Mouse (Mus musculus) neural tube, embryonic 13.5 days (tissue): ENCODE data around the gene Olfr1263. TPM values are rescaled to one million over a fixed set of nuclear protein-coding genes. Genes with fewer than 3 reads are reported as not detected.

Experiments used
- ATAC-seq: fragments of 200-750 bp; cut with Nextera tagmentation; 2 replicates; pipeline ENCODE4 v1.8.0; 2017; ENCODE audit warnings: low read depth, mild to moderate bottlenecking, moderate TSS enrichment, moderate library complexity
- H3K27ac ChIP-seq: fragments of 300-500 bp; sonication (generic); replicated peaks from 2 replicates; pipeline ENCODE4 v1.5.1; 2015; ENCODE audit warnings: moderate library complexity, mild to moderate bottlenecking, inconsistent platforms
- H3K27me3 ChIP-seq: fragments of 300-500 bp; sonication (generic); 2 replicates; pipeline ENCODE4 v1.6.1; 2015; ENCODE audit warnings: mild to moderate bottlenecking, inconsistent platforms
- H3K36me3 ChIP-seq: fragments of 300-500 bp; sonication (generic); 2 replicates; pipeline ENCODE4 v1.6.1; 2015; ENCODE audit warnings: mild to moderate bottlenecking, inconsistent platforms
- H3K4me1 ChIP-seq: fragments of 300-500 bp; sonication (generic); replicated peaks from 2 replicates; pipeline ENCODE4 v1.6.1; 2015; ENCODE audit warnings: inconsistent platforms
- H3K4me2 ChIP-seq: fragments of 300-500 bp; sonication (generic); 2 replicates; pipeline ENCODE4 v1.6.1; 2015; ENCODE audit warnings: inconsistent platforms, mild to moderate bottlenecking, moderate library complexity
- H3K4me3 ChIP-seq: fragments of 300-500 bp; sonication (generic); 2 replicates; pipeline ENCODE4 v1.5.1; 2015; ENCODE audit warnings: mild to moderate bottlenecking, inconsistent platforms
- H3K9ac ChIP-seq: fragments of 300-500 bp; sonication (generic); 2 replicates; pipeline ENCODE4 v1.6.1; 2015; ENCODE audit warnings: moderate library complexity, mild to moderate bottlenecking, inconsistent platforms
- H3K9me3 ChIP-seq: fragments of 300-500 bp; sonication (generic); 2 replicates; pipeline ENCODE4 v1.6.1; 2016; ENCODE audit warnings: inconsistent platforms
- WGBS: fragments of 180-500 bp; shearing (Covaris S2); methylation state at CpG from one replicate; pipeline ENCODE4 v1.1.7; 2015; 5-methylcytosine and 5-hydroxymethylcytosine counted together
- polyA plus RNA-seq: library from polyadenylated mRNA; unstranded; fragments of >200 nt; fragmentation: Nextera tagmentation; extraction: Ambion mirVana; gene quantifications from 2 replicates; pipeline ENCODE4 v1.2.1, GENCODE M21; 2015

Gene Olfr1263
- not detected in 2 replicates for polyA plus RNA-seq

- Histone ChIP-seq H3K9me3 (no peaks in the 10 kb centered on the region), H3K36me3 (no peaks in the 10 kb centered on the region), H3K4me1 (no peaks in the 10 kb centered on the region), H3K4me2 (no peak within 1 kb of the TSS), H3K4me3 (no peak within 1 kb of the TSS), H3K27ac (no peak within 1 kb of the TSS), H3K9ac (no peak within 1 kb of the TSS), H3K27me3 (no peaks in the 10 kb centered on the region)
- WGBS: 85% methylated on average over 2 of the region's 2 CpGs
- ATAC-seq: no peak
Observed at GRCm38 (mm10) chr2:90011831-90012230, at the start of gene Olfr1263. Gene Olfr1263, plus strand, starts transcription at chr2:90012131.

- no peak within 1 kb of the TSS for H3K4me3 ChIP-seq
- H3K4me1 ChIP-seq: no peaks in the 10 kb centered on the region
- WGBS: 51% methylated on average over 2 of the region's 2 CpGs
- H3K4me2 ChIP-seq: no peak within 1 kb of the TSS
- H3K36me3 ChIP-seq: no peaks in the 10 kb centered on the region
- no peaks in the 10 kb centered on the region for H3K27me3 ChIP-seq
- no peak within 1 kb of the TSS for H3K27ac ChIP-seq
- no peak within 1 kb of the TSS for H3K9ac ChIP-seq
- no peaks in the 10 kb centered on the region for H3K9me3 ChIP-seq
- no peak for ATAC-seq
Observed at GRCm38 (mm10) chr2:89974184-89974583, 37.7 kb upstream of the Olfr1263 start, which contains the start of gene Olfr1260. Gene Olfr1260, plus strand, starts transcription at chr2:89974340.

GRCm38 (mm10) chr2:89977709-89978108 is 34.2 kb upstream of the Olfr1263 start:
- Histone ChIP-seq H3K27me3 (no peaks in the 10 kb centered on the region), H3K4me3 (no peak overlapping the region), H3K4me2 (no peak overlapping the region), H3K9me3 (no peaks in the 10 kb centered on the region), H3K9ac (no peak overlapping the region), H3K36me3 (no peaks in the 10 kb centered on the region), H3K27ac (no peak overlapping the region), H3K4me1 (no peaks in the 10 kb centered on the region)
- WGBS: 88% methylated on average over 2 of the region's 2 CpGs
- ATAC-seq: no peak

GRCm38 (mm10) chr2:89990921-89991320 is 21.0 kb upstream of the Olfr1263 start, which contains the start of gene Olfr1261:
Gene Olfr1261, plus strand, starts transcription at chr2:89991221.
- H3K9me3 ChIP-seq: no peaks in the 10 kb centered on the region
- H3K4me1 ChIP-seq: no peaks in the 10 kb centered on the region
- no peak within 1 kb of the TSS for H3K9ac ChIP-seq
- no peaks in the 10 kb centered on the region for H3K36me3 ChIP-seq
- ATAC-seq: no peak
- no peak within 1 kb of the TSS for H3K4me3 ChIP-seq
- no peak within 1 kb of the TSS for H3K27ac ChIP-seq
- no peaks in the 10 kb centered on the region for H3K27me3 ChIP-seq
- no peak within 1 kb of the TSS for H3K4me2 ChIP-seq

GRCm38 (mm10) chr2:89999845-90000244 is 12.1 kb upstream of the Olfr1263 start, which contains the start of gene Olfr1262:
Gene Olfr1262, plus strand, starts transcription at chr2:90000145.
- Histone ChIP-seq H3K4me3 (no peak within 1 kb of the TSS), H3K36me3 (no peaks in the 10 kb centered on the region), H3K27ac (no peak within 1 kb of the TSS), H3K9me3 (no peaks in the 10 kb centered on the region), H3K4me1 (no peaks in the 10 kb centered on the region), H3K9ac (no peak within 1 kb of the TSS), H3K27me3 (no peaks in the 10 kb centered on the region), H3K4me2 (no peak within 1 kb of the TSS)
- ATAC-seq: no peak

GRCm38 (mm10) chr2:90025477-90025876 is 13.5 kb downstream of the Olfr1263 start, which contains the start of gene Olfr1264:
Gene Olfr1264, minus strand, starts transcription at chr2:90025577.
- Histone ChIP-seq H3K27me3 (no peaks in the 10 kb centered on the region), H3K4me1 (no peaks in the 10 kb centered on the region), H3K4me2 (no peak within 1 kb of the TSS), H3K9ac (no peak within 1 kb of the TSS), H3K36me3 (no peaks in the 10 kb centered on the region), H3K4me3 (no peak within 1 kb of the TSS), H3K9me3 (no peaks in the 10 kb centered on the region), H3K27ac (no peak within 1 kb of the TSS)
- no peak for ATAC-seq
- WGBS: 74% methylated on average over 2 of the region's 2 CpGs

- no peaks in the 10 kb centered on the region for H3K9me3 ChIP-seq
- H3K4me2 ChIP-seq: no peak within 1 kb of the TSS
- ATAC-seq: no peak
- no peaks in the 10 kb centered on the region for H3K36me3 ChIP-seq
- no peaks in the 10 kb centered on the region for H3K4me1 ChIP-seq
- H3K27ac ChIP-seq: no peak within 1 kb of the TSS
- no peak within 1 kb of the TSS for H3K4me3 ChIP-seq
- H3K9ac ChIP-seq: no peak within 1 kb of the TSS
- no peaks in the 10 kb centered on the region for H3K27me3 ChIP-seq
Observed at GRCm38 (mm10) chr2:90035037-90035436, 23.1 kb downstream of the Olfr1263 start, which contains the start of gene Olfr1265. Gene Olfr1265, plus strand, starts transcription at chr2:90035337.

GRCm38 (mm10) chr2:90063494-90063893 is 51.6 kb downstream of the Olfr1263 start, which contains the start of gene Olfr140:
Gene Olfr140, minus strand, starts transcription at chr2:90063594.
- Histone ChIP-seq H3K4me3 (no peak within 1 kb of the TSS), H3K9me3 (no peaks in the 10 kb centered on the region), H3K27me3 (no peaks in the 10 kb centered on the region), H3K4me2 (no peak within 1 kb of the TSS), H3K36me3 (no peaks in the 10 kb centered on the region), H3K27ac (no peak within 1 kb of the TSS), H3K4me1 (no peaks in the 10 kb centered on the region), H3K9ac (no peak within 1 kb of the TSS)
- ATAC-seq: no peak

Other genes starting within 250 kb of the Olfr1263 start
- not detected in 2 replicates for gene Olfr1254, start 218.5 kb upstream of the Olfr1263 start, polyA plus RNA-seq
- gene Olfr1255, start 200.1 kb upstream of the Olfr1263 start, polyA plus RNA-seq: not detected in 2 replicates
- not detected in 2 replicates for gene Olfr1256, start 170.6 kb upstream of the Olfr1263 start, polyA plus RNA-seq
- gene Olfr48, start 163.9 kb upstream of the Olfr1263 start, polyA plus RNA-seq: not detected in 2 replicates
- gene Olfr1257, start 133.7 kb upstream of the Olfr1263 start, polyA plus RNA-seq: not detected in 2 replicates
- gene Olfr1258, start 84.8 kb upstream of the Olfr1263 start, polyA plus RNA-seq: not detected in 2 replicates
- not detected in 2 replicates for gene Olfr1259, start 63.5 kb upstream of the Olfr1263 start, polyA plus RNA-seq
- not detected in 2 replicates for gene Olfr1260, start 37.8 kb upstream of the Olfr1263 start, polyA plus RNA-seq
- gene Olfr1261, start 20.9 kb upstream of the Olfr1263 start, polyA plus RNA-seq: not detected in 2 replicates
- gene Olfr1262, start 12.0 kb upstream of the Olfr1263 start, polyA plus RNA-seq: not detected in 2 replicates
- gene Olfr1264, start 13.4 kb downstream of the Olfr1263 start, polyA plus RNA-seq: not detected in 2 replicates
- not detected in 2 replicates for gene Olfr1265, start 23.2 kb downstream of the Olfr1263 start, polyA plus RNA-seq
- not detected in 2 replicates for gene Olfr140, start 51.5 kb downstream of the Olfr1263 start, polyA plus RNA-seq
- not detected in 2 replicates for gene Olfr1269, start 109.3 kb downstream of the Olfr1263 start, polyA plus RNA-seq
- not detected in 2 replicates for gene Olfr32, start 130.2 kb downstream of the Olfr1263 start, polyA plus RNA-seq
- gene Olfr1270, start 141.0 kb downstream of the Olfr1263 start, polyA plus RNA-seq: not detected in 2 replicates
- not detected in 2 replicates for gene Olfr1506, start 212.4 kb downstream of the Olfr1263 start, polyA plus RNA-seq
- not detected in 2 replicates for gene Olfr142, start 245.5 kb downstream of the Olfr1263 start, polyA plus RNA-seq